Mouse (Mus musculus): ENCODE measurements around the gene Gnb3. TPM values are rescaled to one million over a fixed set of nuclear protein-coding genes. Genes with fewer than 3 reads are reported as not detected.
"Not testable (repeated sequence)": the region's sequence is repeated elsewhere in the genome, so short reads cannot be mapped to it uniquely, and the experiment has no call there.

The Gnb3 gene
- polyA plus RNA-seq, 1 experiment: 4.0 TPM

- H3K4me3 ChIP-seq (ENCODE audit: control insufficient read depth, insufficient read depth, low read length): no peak overlapping the region
- no peak overlapping the region for H3K27ac ChIP-seq (ENCODE audit: control insufficient read depth, insufficient read depth, low read length)
- no peaks in the 10 kb centered on the region for H3K36me3 ChIP-seq (ENCODE audit: control insufficient read depth, insufficient read depth, low read length)
- H3K27me3 ChIP-seq (ENCODE audit: control insufficient read depth, insufficient read depth, low read length): no peaks in the 10 kb centered on the region
- TF ChIP-seq CTCF (IDR thresholded peaks at IDR 0.05; ENCODE audit: borderline replicate concordance, control insufficient read depth, extremely low read depth, insufficient read depth, low read length, poor library complexity): no peak
- TF ChIP-seq POLR2A (IDR thresholded peaks at IDR 0.05; ENCODE audit: control insufficient read depth, extremely low read depth, insufficient read depth, low read length, poor library complexity): no peak
- WGBS: 62% methylated on average over 8 of the region's 8 CpGs
- peaks cover 9% of the 10 kb centered on the region for H3K4me1 ChIP-seq (replicated peaks; ENCODE audit: control insufficient read depth, insufficient read depth, low read length)
- no peak for DNase-seq
These were observed 10.5 kb upstream of the Gnb3 start for GRCm38 (mm10) chr6:124850535-124850934.

GRCm38 (mm10) chr6:124847305-124847704, 7.2 kb upstream of the Gnb3 start:
- Histone ChIP-seq H3K27me3 (ENCODE audit: control insufficient read depth, insufficient read depth, low read length) (no peaks in the 10 kb centered on the region), H3K36me3 (ENCODE audit: control insufficient read depth, insufficient read depth, low read length) (no peaks in the 10 kb centered on the region), H3K27ac (ENCODE audit: control insufficient read depth, insufficient read depth, low read length) (no peak overlapping the region), H3K4me1 (replicated peaks; ENCODE audit: control insufficient read depth, insufficient read depth, low read length) (peaks cover 2% of the 10 kb centered on the region), H3K4me3 (ENCODE audit: control insufficient read depth, insufficient read depth, low read length) (no peak overlapping the region)
- peak; percentile 96 for DNase-seq
- peak; percentile 58; the same call in 1 of the 2 replicates for TF ChIP-seq CTCF (IDR thresholded peaks at IDR 0.05; ENCODE audit: borderline replicate concordance, control insufficient read depth, extremely low read depth, insufficient read depth, low read length, poor library complexity)
- no peak for TF ChIP-seq POLR2A (IDR thresholded peaks at IDR 0.05; ENCODE audit: control insufficient read depth, extremely low read depth, insufficient read depth, low read length, poor library complexity)
- 22% methylated on average over 9 of the region's 9 CpGs for WGBS

- DNase-seq: no peak
- Histone ChIP-seq H3K27ac (ENCODE audit: control insufficient read depth, insufficient read depth, low read length) (no peak overlapping the region), H3K4me1 (replicated peaks; ENCODE audit: control insufficient read depth, insufficient read depth, low read length) (no peaks in the 10 kb centered on the region), H3K4me3 (ENCODE audit: control insufficient read depth, insufficient read depth, low read length) (no peak overlapping the region), H3K36me3 (ENCODE audit: control insufficient read depth, insufficient read depth, low read length) (0 out of 2 replicates have a peak, but pooled peaks cover 7% of the 10 kb centered on the region), H3K27me3 (ENCODE audit: control insufficient read depth, insufficient read depth, low read length) (no peaks in the 10 kb centered on the region)
- WGBS: 62% methylated on average over 8 of the region's 8 CpGs
- no peak for TF ChIP-seq CTCF (IDR thresholded peaks at IDR 0.05; ENCODE audit: borderline replicate concordance, control insufficient read depth, extremely low read depth, insufficient read depth, low read length, poor library complexity)
- TF ChIP-seq POLR2A (IDR thresholded peaks at IDR 0.05; ENCODE audit: control insufficient read depth, extremely low read depth, insufficient read depth, low read length, poor library complexity): no peak
These were observed 270 bp downstream of the Gnb3 start for GRCm38 (mm10) chr6:124839805-124840204.

- 88% methylated on average over 7 of the region's 7 CpGs for WGBS
- peaks cover 12% of the 10 kb centered on the region; the same call in 1 of the 2 replicates for H3K36me3 ChIP-seq (ENCODE audit: control insufficient read depth, insufficient read depth, low read length)
- no peak for TF ChIP-seq POLR2A (IDR thresholded peaks at IDR 0.05; ENCODE audit: control insufficient read depth, extremely low read depth, insufficient read depth, low read length, poor library complexity)
- TF ChIP-seq CTCF (IDR thresholded peaks at IDR 0.05; ENCODE audit: borderline replicate concordance, control insufficient read depth, extremely low read depth, insufficient read depth, low read length, poor library complexity): no peak
- DNase-seq: no peak
- no peak overlapping the region for H3K4me3 ChIP-seq (ENCODE audit: control insufficient read depth, insufficient read depth, low read length)
- H3K27me3 ChIP-seq (ENCODE audit: control insufficient read depth, insufficient read depth, low read length): no peaks in the 10 kb centered on the region
- H3K27ac ChIP-seq (ENCODE audit: control insufficient read depth, insufficient read depth, low read length): no peak overlapping the region
- no peaks in the 10 kb centered on the region for H3K4me1 ChIP-seq (replicated peaks; ENCODE audit: control insufficient read depth, insufficient read depth, low read length)
These were observed 3.7 kb downstream of the Gnb3 start for GRCm38 (mm10) chr6:124836411-124836810.

DNA sequence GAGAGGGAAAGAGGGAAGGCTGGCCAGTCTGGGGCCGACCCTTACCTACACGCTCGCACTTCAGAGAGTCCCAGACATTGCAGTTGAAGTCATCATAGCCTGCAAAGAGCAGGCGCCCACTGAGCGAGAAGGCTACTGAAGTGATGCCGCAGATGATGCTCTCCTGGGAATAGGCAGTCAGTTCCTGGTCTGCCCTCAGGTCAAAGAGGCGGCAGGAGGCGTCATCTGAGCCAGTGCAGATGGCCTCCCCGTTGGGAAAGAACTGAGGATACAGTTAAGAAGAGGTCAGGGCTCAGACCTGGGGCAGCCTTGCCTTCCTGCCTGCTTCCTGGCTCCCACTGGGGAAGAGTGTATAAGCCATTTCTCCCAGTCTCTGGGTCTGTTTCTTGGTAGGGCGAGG, 4.5 kb downstream of the Gnb3 start:
- Histone ChIP-seq H3K4me3 (ENCODE audit: control insufficient read depth, insufficient read depth, low read length) (no peak overlapping the region), H3K27ac (ENCODE audit: control insufficient read depth, insufficient read depth, low read length) (no peak overlapping the region), H3K27me3 (ENCODE audit: control insufficient read depth, insufficient read depth, low read length) (no peaks in the 10 kb centered on the region), H3K36me3 (ENCODE audit: control insufficient read depth, insufficient read depth, low read length) (peaks cover 12% of the 10 kb centered on the region; the same call in 1 of the 2 replicates), H3K4me1 (replicated peaks; ENCODE audit: control insufficient read depth, insufficient read depth, low read length) (0 out of 2 replicates have a peak, but pooled peaks cover 3% of the 10 kb centered on the region)
- TF ChIP-seq CTCF (IDR thresholded peaks at IDR 0.05; ENCODE audit: borderline replicate concordance, control insufficient read depth, extremely low read depth, insufficient read depth, low read length, poor library complexity): no peak
- DNase-seq: no peak
- 93% methylated on average over 10 of the region's 10 CpGs for WGBS

- H3K4me1 ChIP-seq (replicated peaks; ENCODE audit: control insufficient read depth, insufficient read depth, low read length): peaks cover 7% of the 10 kb centered on the region
- H3K27me3 ChIP-seq (ENCODE audit: control insufficient read depth, insufficient read depth, low read length): no peaks in the 10 kb centered on the region
- no peak overlapping the region for H3K27ac ChIP-seq (ENCODE audit: control insufficient read depth, insufficient read depth, low read length)
- no peak for DNase-seq
- H3K36me3 ChIP-seq (ENCODE audit: control insufficient read depth, insufficient read depth, low read length): peaks cover 12% of the 10 kb centered on the region; the same call in 1 of the 2 replicates
- no peak for TF ChIP-seq POLR2A (IDR thresholded peaks at IDR 0.05; ENCODE audit: control insufficient read depth, extremely low read depth, insufficient read depth, low read length, poor library complexity)
- TF ChIP-seq CTCF (IDR thresholded peaks at IDR 0.05; ENCODE audit: borderline replicate concordance, control insufficient read depth, extremely low read depth, insufficient read depth, low read length, poor library complexity): no peak
- H3K4me3 ChIP-seq (ENCODE audit: control insufficient read depth, insufficient read depth, low read length): no peak overlapping the region
- 85% methylated on average over 6 of the region's 6 CpGs for WGBS
These were observed 5.5 kb downstream of the Gnb3 start for GRCm38 (mm10) chr6:124834512-124835081.

DNA sequence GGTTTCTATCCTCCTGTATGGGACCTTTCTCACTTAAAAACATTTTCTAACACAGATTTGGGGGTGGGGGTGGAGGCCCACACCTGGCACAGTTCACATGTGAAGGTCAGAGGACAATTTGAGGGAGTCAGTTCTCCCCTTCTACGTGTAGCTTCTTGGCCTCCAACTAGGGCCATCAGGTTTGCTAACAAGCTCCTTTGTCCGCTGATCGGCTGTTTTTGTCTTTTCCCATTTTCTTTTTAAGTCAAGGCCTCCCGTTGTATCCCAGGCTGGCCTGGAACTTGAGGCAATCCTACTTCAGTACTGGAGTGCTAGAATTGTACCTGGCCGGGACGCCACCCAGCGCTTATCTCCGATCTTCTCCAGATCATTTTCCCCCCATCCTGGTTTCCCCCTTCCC, 8.4 kb downstream of the Gnb3 start:
- WGBS: 96% methylated on average over 8 of the region's 8 CpGs
- Histone ChIP-seq H3K4me1 (replicated peaks; ENCODE audit: control insufficient read depth, insufficient read depth, low read length) (peaks cover 14% of the 10 kb centered on the region), H3K36me3 (ENCODE audit: control insufficient read depth, insufficient read depth, low read length) (peaks cover 12% of the 10 kb centered on the region; the same call in 1 of the 2 replicates), H3K27ac (ENCODE audit: control insufficient read depth, insufficient read depth, low read length) (no peak overlapping the region), H3K4me3 (ENCODE audit: control insufficient read depth, insufficient read depth, low read length) (no peak overlapping the region), H3K27me3 (ENCODE audit: control insufficient read depth, insufficient read depth, low read length) (no peaks in the 10 kb centered on the region)
- DNase-seq: no peak
- TF ChIP-seq POLR2A (IDR thresholded peaks at IDR 0.05; ENCODE audit: control insufficient read depth, extremely low read depth, insufficient read depth, low read length, poor library complexity) (no peak), CTCF (IDR thresholded peaks at IDR 0.05; ENCODE audit: borderline replicate concordance, control insufficient read depth, extremely low read depth, insufficient read depth, low read length, poor library complexity) (no peak)

GRCm38 (mm10) chr6:124831199-124831598, 8.9 kb downstream of the Gnb3 start:
- not testable (repeated sequence) for H3K27me3 ChIP-seq (ENCODE audit: control insufficient read depth, insufficient read depth, low read length); DNase-seq; H3K27ac ChIP-seq (ENCODE audit: control insufficient read depth, insufficient read depth, low read length); H3K4me3 ChIP-seq (ENCODE audit: control insufficient read depth, insufficient read depth, low read length)
- Histone ChIP-seq H3K4me1 (replicated peaks; ENCODE audit: control insufficient read depth, insufficient read depth, low read length) (peaks cover 14% of the 10 kb centered on the region), H3K36me3 (ENCODE audit: control insufficient read depth, insufficient read depth, low read length) (peaks cover 12% of the 10 kb centered on the region; the same call in 1 of the 2 replicates)
- over 99% methylated on average over 4 of the region's 4 CpGs for WGBS
